Mouse (Mus musculus) lung, postnatal 14 days (tissue): ENCODE data around the gene Nap1l3.

Experiments used
- DNase-seq: peaks from one replicate; pipeline ENCODE4 v3.0.0; 2021

The Nap1l3 gene

GRCm38 (mm10) chrX:122396781-122397581, at the start of gene Nap1l3:
Nap1l3 (minus strand) TSS chrX:122397401.
- peak; percentile 18 for DNase-seq

GRCm38 (mm10) chrX:122397652-122398051, 451 bp upstream of the Nap1l3 start:
- no peak for DNase-seq
